Mouse (Mus musculus) liver, adult 2 months (tissue): ENCODE results near the gene Cyp2d22. TPM values are rescaled to one million over a fixed set of nuclear protein-coding genes. Genes with fewer than 3 reads are reported as not detected.

Source experiments
- DNase-seq: peaks from one replicate; pipeline ENCODE4 v3.0.0-alpha.2; 2011; ENCODE audit warnings: low read depth, low spot score; ENCODE audit errors: extremely low read depth
- H3K27ac ChIP-seq: fragments of 200-500 bp; replicated peaks from 2 replicates; pipeline ENCODE4 v1.5.1; 2012; ENCODE audit warnings: low read depth, mild to moderate bottlenecking, control low read depth, inconsistent platforms, low read length; ENCODE audit not compliant: insufficient read depth
- H3K27me3 ChIP-seq: fragments of 200-500 bp; 2 replicates; pipeline ENCODE4 v1.6.1; 2012; ENCODE audit warnings: mild to moderate bottlenecking, moderate library complexity, low read length, inconsistent platforms; ENCODE audit not compliant: control insufficient read depth, insufficient read depth
- H3K36me3 ChIP-seq: fragments of 200-500 bp; 2 replicates; pipeline ENCODE4 v1.6.1; 2012; ENCODE audit warnings: low read length, inconsistent platforms; ENCODE audit not compliant: control insufficient read depth, insufficient read depth
- H3K4me1 ChIP-seq: fragments of 200-500 bp; 2 replicates; pipeline ENCODE4 v1.6.1; 2011; ENCODE audit warnings: low read length; ENCODE audit not compliant: control insufficient read depth, insufficient read depth
- H3K4me3 ChIP-seq: fragments of 200-500 bp; 2 replicates; pipeline ENCODE4 v1.5.1; 2011; ENCODE audit warnings: low read depth, mild to moderate bottlenecking, control low read depth, low read length, moderate library complexity; ENCODE audit not compliant: insufficient read depth
- H3K79me2 ChIP-seq: fragments of 200-500 bp; 2 replicates; pipeline ENCODE4 v1.6.1; 2012; ENCODE audit warnings: inconsistent platforms, mild to moderate bottlenecking, low read length, moderate library complexity; ENCODE audit not compliant: control insufficient read depth, insufficient read depth
- H3K9ac ChIP-seq: fragments of 200-500 bp; 2 replicates; pipeline ENCODE4 v1.6.1; 2012; ENCODE audit warnings: low read depth, mild to moderate bottlenecking, control low read depth, inconsistent platforms, low read length
- CTCF ChIP-seq: fragments of 200-500 bp; IDR thresholded peaks from 2 replicates; pipeline ENCODE4 v1.5.1; 2011; ENCODE audit warnings: low read depth, low read length, control low read depth
- POLR2A ChIP-seq: fragments of 200-500 bp; IDR thresholded peaks from 2 replicates; pipeline ENCODE4 v1.6.1; 2011; ENCODE audit warnings: low read length, control low read depth; ENCODE audit not compliant: insufficient read depth; ENCODE audit errors: extremely low read depth
- WGBS: fragments of 180-500 bp; shearing (Covaris S2); methylation state at CpG from one replicate; pipeline ENCODE4 v1.1.7; 2018; 5-methylcytosine and 5-hydroxymethylcytosine counted together
- polyA plus RNA-seq: library from polyadenylated mRNA; depleted of rRNA; stranded (reverse); fragments of >200 nt; gene quantifications from 2 replicates; pipeline ENCODE4 v1.2.3, GENCODE M21; 2012
- total RNA-seq: library from RNA; depleted of rRNA; stranded (reverse); fragments of >200 nt; gene quantifications from 2 replicates; pipeline ENCODE4 v1.2.3, GENCODE M21; 2014

Gene Cyp2d22
- total and polyA plus RNA-seq, 2 experiments = 83.3 to 337 TPM

DNA sequence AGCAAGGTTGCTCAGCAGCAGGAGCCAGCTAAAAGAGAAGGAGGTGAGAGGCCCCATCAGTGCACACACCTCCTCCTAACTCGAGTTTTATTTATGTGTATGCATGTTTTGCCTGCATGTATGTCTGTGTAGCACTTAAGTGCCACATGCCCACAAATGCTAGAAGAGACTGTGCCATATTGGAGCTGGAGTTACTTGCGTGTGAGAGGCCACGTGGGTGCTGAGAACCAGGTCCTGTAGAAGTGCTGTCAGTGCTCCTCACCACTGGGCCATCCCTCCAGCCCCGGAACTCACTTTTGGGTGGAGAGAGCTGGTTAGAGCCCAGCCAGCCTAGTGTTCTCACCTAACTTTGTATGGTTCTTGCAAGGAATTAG, 32.8 kb downstream of the Cyp2d22 start:
- DNase-seq = no peak
- Histone ChIP-seq H3K9ac (peak overlapping the region; percentile 63), H3K36me3 (peaks cover 20% of the 10 kb centered on the region), H3K27me3 (no peaks in the 10 kb centered on the region), H3K4me3 (peak overlapping the region; percentile 56), H3K79me2 (peaks cover 12% of the 10 kb centered on the region; the same call in 1 of the 2 replicates), H3K27ac (peak overlapping the region; percentile 55), H3K4me1 (peaks cover 39% of the 10 kb centered on the region)
- TF ChIP-seq CTCF = no peak
- TF ChIP-seq POLR2A = no peak
- WGBS = 51% methylated on average over 4 of the region's 4 CpGs

DNA sequence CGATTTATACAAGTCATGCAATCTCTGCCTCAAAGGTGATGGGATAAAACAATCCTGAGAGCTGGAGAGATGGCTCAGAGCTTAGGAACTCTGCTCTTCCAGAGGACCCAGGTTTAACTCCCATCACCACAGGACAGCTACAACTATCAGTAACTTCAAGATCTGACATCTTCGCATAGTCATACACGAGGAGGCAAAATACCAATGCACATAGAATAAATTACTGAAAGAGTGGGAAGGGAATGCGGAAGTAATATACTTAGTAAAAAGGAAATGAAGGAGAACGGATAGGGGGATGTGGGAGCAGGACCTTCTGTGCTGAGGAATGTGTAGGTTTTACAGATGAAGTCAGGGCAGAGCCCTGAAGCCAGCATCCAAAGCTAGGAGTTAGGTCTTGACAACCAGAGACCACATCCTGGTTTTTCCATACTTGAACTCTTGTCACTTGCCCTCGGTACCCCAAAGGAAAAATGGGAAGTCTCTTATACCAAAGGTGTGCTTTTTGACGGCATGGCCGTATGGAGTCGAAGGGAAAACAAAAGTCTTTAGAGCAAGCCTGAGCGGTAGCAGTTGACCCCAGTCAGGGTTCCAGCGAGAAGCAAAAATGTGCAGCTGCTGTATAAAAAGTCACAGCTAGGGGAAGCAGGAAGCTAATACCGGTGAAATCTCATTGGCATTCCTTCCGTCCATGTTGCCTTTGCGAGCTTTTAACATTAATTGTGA, 33.3 kb downstream of the Cyp2d22 start:
- 14% methylated on average over 14 of the region's 14 CpGs for WGBS
- peak overlapping the region; percentile 63 for H3K9ac ChIP-seq
- H3K4me3 ChIP-seq = peak overlapping the region; percentile 56
- H3K27me3 ChIP-seq = no peaks in the 10 kb centered on the region
- peaks cover 39% of the 10 kb centered on the region for H3K4me1 ChIP-seq
- H3K27ac ChIP-seq = peak overlapping the region; percentile 55
- TF ChIP-seq CTCF = no peak
- no peak for TF ChIP-seq POLR2A
- peaks cover 7% of the 10 kb centered on the region; the same call in 1 of the 2 replicates for H3K79me2 ChIP-seq
- peak; percentile 33 for DNase-seq
- H3K36me3 ChIP-seq = peaks cover 20% of the 10 kb centered on the region

DNA sequence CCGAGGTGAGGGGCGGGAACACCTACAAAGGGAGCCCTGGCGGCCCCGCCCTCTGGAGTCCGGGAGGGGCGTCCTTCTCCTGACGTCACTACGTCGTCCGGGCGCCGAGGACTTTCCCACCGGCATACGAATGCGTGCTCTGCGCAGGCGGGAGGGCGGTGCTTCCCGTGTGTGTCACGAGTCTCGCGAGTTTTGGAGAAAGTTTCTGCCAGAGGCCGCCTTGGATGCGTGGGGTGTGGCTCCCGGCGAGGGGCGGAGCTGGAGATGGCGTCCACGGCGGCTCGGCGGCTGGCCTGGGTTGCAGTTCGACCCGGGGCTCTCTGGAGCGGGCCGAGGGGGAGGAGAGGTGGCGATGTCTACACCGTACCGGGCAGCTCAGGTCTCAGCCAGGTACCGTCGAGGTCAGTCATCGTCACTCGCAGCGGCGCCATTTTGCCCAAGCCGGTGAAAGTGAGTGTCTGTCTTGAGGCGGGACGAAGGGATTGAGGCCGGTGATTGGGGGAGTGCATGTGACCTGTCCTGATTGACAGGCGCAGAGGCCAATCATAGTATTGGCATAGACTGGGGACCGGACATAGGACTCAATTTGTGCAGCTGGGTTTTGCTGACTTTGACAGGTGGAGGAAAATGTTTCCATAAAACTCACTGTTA, 34.1 kb downstream of the Cyp2d22 start:
- under 1% methylated on average over 51 of the region's 51 CpGs for WGBS
- peak; percentile 97 for DNase-seq
- peaks cover 20% of the 10 kb centered on the region for H3K36me3 ChIP-seq

DNA sequence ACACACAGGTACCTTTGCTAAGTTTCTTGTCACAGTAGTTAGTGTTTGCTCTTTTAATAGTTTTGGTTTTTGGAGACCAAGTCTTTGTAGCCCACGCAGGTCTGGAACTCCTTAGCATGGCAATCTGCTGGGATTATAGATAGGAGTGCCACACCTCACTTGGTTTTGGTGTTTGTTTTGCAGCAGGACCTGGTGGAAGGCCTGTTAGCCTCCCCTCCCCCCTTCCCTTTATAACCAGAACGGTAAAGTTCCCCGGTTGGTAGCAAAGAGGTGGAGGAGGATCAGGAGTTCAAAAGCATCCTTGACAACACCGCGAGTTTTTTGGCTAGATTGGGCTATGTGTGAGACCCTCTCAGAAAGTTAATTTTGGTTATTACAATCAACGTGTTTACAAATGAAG, 35.1 kb downstream of the Cyp2d22 start:
- WGBS = 68% methylated on average over 6 of the region's 6 CpGs
- Histone ChIP-seq H3K79me2 (peaks cover 7% of the 10 kb centered on the region; the same call in 1 of the 2 replicates), H3K27me3 (no peaks in the 10 kb centered on the region), H3K27ac (no peak overlapping the region), H3K36me3 (peaks cover 14% of the 10 kb centered on the region), H3K4me3 (no peak overlapping the region), H3K4me1 (peaks cover 24% of the 10 kb centered on the region), H3K9ac (no peak overlapping the region)
- TF ChIP-seq POLR2A = no peak
- TF ChIP-seq CTCF = no peak
- DNase-seq = no peak

More for the DNA sequence above, 34.1 kb downstream of the Cyp2d22 start:
- TF ChIP-seq POLR2A = peak; percentile 44; the same call in 1 of the 2 replicates
- TF ChIP-seq CTCF = no peak
- H3K9ac ChIP-seq = peak overlapping the region; percentile 83
- peak overlapping the region; percentile 79 for H3K4me3 ChIP-seq
- H3K4me1 ChIP-seq = peaks cover 33% of the 10 kb centered on the region
- peaks cover 7% of the 10 kb centered on the region; the same call in 1 of the 2 replicates for H3K79me2 ChIP-seq
- no peaks in the 10 kb centered on the region for H3K27me3 ChIP-seq
- H3K27ac ChIP-seq = peak overlapping the region; percentile 76

DNA sequence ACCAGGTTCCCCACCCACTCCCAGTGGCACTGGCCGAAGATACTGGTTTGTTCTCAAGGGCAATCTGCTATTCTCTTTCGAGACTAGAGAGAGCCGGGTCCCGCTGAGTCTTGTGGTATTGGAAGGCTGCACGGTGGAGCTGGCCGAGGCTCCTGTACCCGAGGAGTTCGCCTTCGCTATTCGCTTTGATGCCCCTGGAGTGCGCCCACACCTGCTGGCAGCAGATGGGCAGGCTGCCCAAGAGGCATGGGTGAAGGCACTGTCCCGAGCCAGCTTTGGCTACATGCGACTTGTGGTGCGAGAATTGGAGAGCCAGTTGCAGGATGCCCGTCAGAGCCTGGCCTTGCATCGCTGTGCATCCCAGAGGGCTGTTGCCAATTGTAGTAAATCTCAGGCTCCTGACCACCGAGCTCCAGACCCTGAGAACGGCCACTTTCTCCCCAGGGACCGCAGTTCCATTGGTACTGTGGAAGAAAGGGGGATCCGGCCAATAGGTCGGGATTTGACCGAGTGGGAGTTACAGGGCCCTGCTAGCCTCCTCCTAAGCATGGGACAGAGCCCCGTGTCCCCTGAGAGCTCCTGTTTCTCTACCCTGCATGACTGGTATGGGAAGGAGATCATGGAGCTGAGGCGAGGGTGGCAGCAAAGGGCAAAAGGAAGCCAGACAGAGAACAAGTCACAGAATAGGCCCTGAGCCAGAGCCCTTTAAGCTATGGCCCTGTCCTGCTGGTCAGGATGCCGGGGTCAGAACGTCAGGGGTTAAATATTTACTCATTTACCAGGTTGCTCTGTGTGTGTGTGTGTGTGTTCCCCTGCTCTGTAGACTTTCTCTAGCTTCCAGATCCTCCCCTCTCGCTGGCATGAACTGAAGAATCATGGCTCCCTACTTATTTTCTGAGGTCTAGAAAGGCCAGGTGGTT, 36.4 kb downstream of the Cyp2d22 start:
- WGBS = 81% methylated on average over 27 of the region's 27 CpGs
- Histone ChIP-seq H3K36me3 (peaks cover 6% of the 10 kb centered on the region; the same call in 1 of the 2 replicates), H3K4me1 (peaks cover 18% of the 10 kb centered on the region), H3K79me2 (peaks cover 6% of the 10 kb centered on the region; the same call in 1 of the 2 replicates), H3K9ac (no peak overlapping the region), H3K27me3 (no peaks in the 10 kb centered on the region), H3K4me3 (no peak overlapping the region), H3K27ac (no peak overlapping the region)
- DNase-seq = no peak
- no peak for TF ChIP-seq CTCF
- TF ChIP-seq POLR2A = no peak
